Mouse (Mus musculus) adrenal gland, adult 8-10 months (tissue): ENCODE measurements at regions not wholly inside any gene's neighbourhood (a gene's known extent, or its start where the extent isn't known, plus 50 kb on each side); places are given as distances from the start of the nearest gene placed in this dataset.

ENCODE experiments used
- DNase-seq: peaks from one replicate; pipeline ENCODE4 v3.0.0; 2022

GRCm38 (mm10) chr4:9218380-9218779 is 979.5 kb upstream of the Car8 start:
- DNase-seq: no peak

GRCm38 (mm10) chr4:9208606-9209005 is 969.8 kb upstream of the Car8 start:
- DNase-seq: no peak

GRCm38 (mm10) chr4:9200012-9200411 is 961.2 kb upstream of the Car8 start:
- DNase-seq: no peak

GRCm38 (mm10) chr4:9196435-9196834 is 957.6 kb upstream of the Car8 start:
- no peak for DNase-seq

GRCm38 (mm10) chr4:9193121-9193520 is 954.3 kb upstream of the Car8 start:
- no peak for DNase-seq

GRCm38 (mm10) chr4:9185156-9185875 is 946.5 kb upstream of the Car8 start:
- DNase-seq: no peak

GRCm38 (mm10) chr4:9184451-9185121 is 945.7 kb upstream of the Car8 start:
- DNase-seq: no peak

GRCm38 (mm10) chr4:9174365-9174764 is 935.5 kb upstream of the Car8 start:
- DNase-seq: no peak

- no peak for DNase-seq
Measured at GRCm38 (mm10) chr4:9162374-9162773, 923.5 kb upstream of the Car8 start.

GRCm38 (mm10) chr4:9161814-9162133 is 922.9 kb upstream of the Car8 start:
- no peak for DNase-seq

GRCm38 (mm10) chr4:9161068-9161813 is 922.4 kb upstream of the Car8 start:
- DNase-seq: no peak

GRCm38 (mm10) chr4:9147732-9148131 is 908.9 kb upstream of the Car8 start:
- no peak for DNase-seq

GRCm38 (mm10) chr4:9144226-9145215 is 905.7 kb upstream of the Car8 start:
- no peak for DNase-seq

- no peak for DNase-seq
Measured at GRCm38 (mm10) chr4:9143087-9143486, 904.2 kb upstream of the Car8 start.

- DNase-seq: no peak
Measured at GRCm38 (mm10) chr4:9141946-9142683, 903.3 kb upstream of the Car8 start.

- peak; percentile 49 for DNase-seq
Measured at GRCm38 (mm10) chr4:9140691-9141090, 901.9 kb upstream of the Car8 start.

- no peak for DNase-seq
Measured at GRCm38 (mm10) chr4:9136657-9137056, 897.8 kb upstream of the Car8 start.

GRCm38 (mm10) chr4:9136188-9136569 is 897.3 kb upstream of the Car8 start:
- DNase-seq: peak; percentile 25

- peak; percentile 84 for DNase-seq
Measured at GRCm38 (mm10) chr4:9135481-9136187, 896.8 kb upstream of the Car8 start.

- no peak for DNase-seq
Measured at GRCm38 (mm10) chr4:9133695-9134094, 894.9 kb upstream of the Car8 start.
